Mouse (Mus musculus): Measurements from ENCODE around the gene Zswim3. TPM values are rescaled to one million over a fixed set of nuclear protein-coding genes. Genes with fewer than 3 reads are reported as not detected.
A peak's percentile ranks its signal among the peaks of the same experiment; 100 is the strongest.

Zswim3 gene
- polyA plus RNA-seq, 1 experiment from 2014 or later: 8.5 TPM

DNA sequence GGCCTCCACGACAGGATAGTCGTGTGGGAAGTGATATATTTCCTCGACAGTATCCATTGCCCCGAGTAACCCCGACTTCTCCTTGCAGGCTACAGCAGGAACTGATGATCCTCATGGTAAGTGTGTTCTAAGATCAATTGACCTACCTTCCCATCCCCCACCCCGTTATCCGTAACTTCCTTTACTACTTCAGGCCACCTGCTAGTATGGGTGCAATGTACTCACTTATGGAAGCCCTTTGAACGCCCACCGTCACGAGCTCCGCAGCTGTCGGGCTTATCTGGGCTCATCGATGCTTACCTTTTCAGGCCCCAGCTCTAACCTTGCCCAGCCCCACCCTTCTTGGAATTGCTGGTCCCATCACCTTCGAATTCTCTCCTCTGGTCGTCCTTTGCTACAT is 34.6 kb upstream of the Zswim3 start:
- Histone ChIP-seq H3K27me3 (no peaks in the 10 kb centered on the region), H3K9me3 (no peaks in the 10 kb centered on the region), H3K4me2 (peak overlapping the region; percentile 85), H3K9ac (replicated peaks) (peak overlapping the region; percentile 86), H3K36me3 (peaks cover 56% of the 10 kb centered on the region), H3K4me1 (replicated peaks) (peaks cover 23% of the 10 kb centered on the region), H3K27ac (0 out of 2 replicates have a peak overlapping the region, but pooled peaks have one; percentile 74), H3K4me3 (replicated peaks) (peak overlapping the region; percentile 87)
- WGBS: 3% methylated on average over 15 of the region's 15 CpGs
- ATAC-seq (ENCODE audit: insufficient number of reproducible peaks, insufficient read depth, low FRiP score, low TSS enrichment, low read depth): no peak

DNA sequence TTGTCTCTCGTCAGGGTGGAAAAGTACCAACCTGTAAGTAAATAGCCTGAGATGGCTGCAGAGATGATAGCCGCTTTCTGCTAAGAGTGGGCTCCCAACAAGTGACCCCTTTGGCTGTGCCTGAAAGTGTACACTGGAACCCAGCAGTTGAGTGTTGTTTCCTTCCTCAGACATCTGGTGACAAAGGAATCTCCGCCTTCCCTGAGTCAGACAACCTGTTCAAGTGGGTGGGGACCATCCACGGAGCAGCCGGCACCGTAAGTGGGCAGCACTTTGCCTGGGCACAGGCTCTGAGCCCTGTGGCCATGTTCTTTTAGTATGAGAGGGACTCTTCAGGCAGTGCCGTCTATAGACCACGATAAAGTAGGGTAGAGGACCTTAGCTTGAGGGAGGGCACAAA is 33.8 kb upstream of the Zswim3 start:
- H3K9ac ChIP-seq (replicated peaks): peak overlapping the region; percentile 86
- H3K4me1 ChIP-seq (replicated peaks): peaks cover 23% of the 10 kb centered on the region
- no peak overlapping the region for H3K27ac ChIP-seq
- peaks cover 48% of the 10 kb centered on the region for H3K36me3 ChIP-seq
- no peaks in the 10 kb centered on the region for H3K27me3 ChIP-seq
- WGBS: 86% methylated on average over 8 of the region's 8 CpGs
- H3K9me3 ChIP-seq: no peaks in the 10 kb centered on the region
- H3K4me2 ChIP-seq: peak overlapping the region; percentile 85
- no peak for ATAC-seq (ENCODE audit: insufficient number of reproducible peaks, insufficient read depth, low FRiP score, low TSS enrichment, low read depth)
- peak overlapping the region; percentile 87 for H3K4me3 ChIP-seq (replicated peaks)

DNA sequence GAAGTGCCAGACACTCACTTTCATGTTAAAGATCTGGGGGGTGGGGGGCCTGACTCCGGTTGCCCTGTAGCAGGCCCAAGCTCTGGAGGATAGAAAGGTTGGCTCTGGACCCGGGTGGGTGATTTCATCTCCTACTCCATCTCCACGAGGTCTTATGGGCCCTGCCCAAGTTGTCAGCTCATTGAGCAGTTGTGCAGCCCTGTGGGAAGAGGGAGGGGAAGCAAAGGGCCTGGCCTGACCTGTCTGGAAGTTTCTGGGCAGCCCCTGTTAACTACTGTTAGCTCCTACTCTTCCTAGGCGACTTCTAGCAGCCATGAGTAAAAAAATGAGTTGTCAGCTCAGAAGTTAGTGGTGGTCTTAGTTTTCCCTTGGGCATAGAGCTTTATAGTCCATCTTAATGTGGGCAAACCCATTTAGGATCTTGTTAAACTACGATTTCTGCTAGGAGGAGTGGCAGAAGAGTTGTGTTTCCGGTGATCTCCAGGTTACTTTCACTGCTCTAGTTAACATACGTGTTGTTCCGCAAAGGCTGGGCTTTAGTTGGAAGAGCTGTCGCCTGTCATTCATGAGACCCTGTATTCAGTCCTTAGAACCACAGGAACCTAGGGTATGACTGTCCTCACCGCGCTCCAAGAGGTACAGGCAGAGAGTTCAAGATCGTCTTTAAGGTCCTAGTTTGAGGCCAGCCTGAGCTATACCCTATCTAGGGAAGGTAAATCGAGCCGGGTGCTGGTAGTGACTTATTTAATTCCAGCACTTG is 31.5 kb upstream of the Zswim3 start:
- Histone ChIP-seq H3K36me3 (peaks cover 25% of the 10 kb centered on the region), H3K9me3 (no peaks in the 10 kb centered on the region), H3K4me1 (replicated peaks) (peaks cover 23% of the 10 kb centered on the region), H3K27me3 (0 out of 2 replicates have a peak, but pooled peaks cover 5% of the 10 kb centered on the region), H3K4me2 (no peak overlapping the region), H3K27ac (0 out of 2 replicates have a peak overlapping the region, but pooled peaks have one; percentile 7), H3K9ac (replicated peaks) (no peak overlapping the region), H3K4me3 (replicated peaks) (no peak overlapping the region)
- WGBS: 78% methylated on average over 14 of the region's 14 CpGs
- no peak for ATAC-seq (ENCODE audit: insufficient number of reproducible peaks, insufficient read depth, low FRiP score, low TSS enrichment, low read depth)

DNA sequence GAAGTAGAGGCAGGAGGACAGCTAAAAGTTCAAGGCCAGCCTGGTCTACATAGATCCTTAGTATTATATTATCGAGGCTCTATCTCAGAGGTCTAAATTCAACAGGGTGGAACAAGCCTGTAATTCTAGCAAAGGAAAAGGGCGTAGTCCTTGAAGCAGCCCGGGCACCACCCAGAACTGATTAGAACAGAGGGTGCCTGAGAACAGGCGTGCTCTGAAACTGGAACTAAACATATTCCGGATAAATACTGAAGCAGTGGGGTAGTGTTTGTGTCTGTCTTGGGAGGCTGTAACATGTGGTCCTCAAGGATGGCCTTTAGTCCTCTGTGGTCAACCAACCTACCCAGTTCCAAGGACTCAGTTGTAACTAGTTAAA is 30.9 kb upstream of the Zswim3 start:
- Histone ChIP-seq H3K4me2 (no peak overlapping the region), H3K9ac (replicated peaks) (no peak overlapping the region), H3K36me3 (peaks cover 24% of the 10 kb centered on the region), H3K4me1 (replicated peaks) (peaks cover 23% of the 10 kb centered on the region), H3K4me3 (replicated peaks) (no peak overlapping the region), H3K27me3 (0 out of 2 replicates have a peak, but pooled peaks cover 5% of the 10 kb centered on the region), H3K27ac (no peak overlapping the region), H3K9me3 (no peaks in the 10 kb centered on the region)
- WGBS: 88% methylated on average over 5 of the region's 5 CpGs
- ATAC-seq (ENCODE audit: insufficient number of reproducible peaks, insufficient read depth, low FRiP score, low TSS enrichment, low read depth): no peak

DNA sequence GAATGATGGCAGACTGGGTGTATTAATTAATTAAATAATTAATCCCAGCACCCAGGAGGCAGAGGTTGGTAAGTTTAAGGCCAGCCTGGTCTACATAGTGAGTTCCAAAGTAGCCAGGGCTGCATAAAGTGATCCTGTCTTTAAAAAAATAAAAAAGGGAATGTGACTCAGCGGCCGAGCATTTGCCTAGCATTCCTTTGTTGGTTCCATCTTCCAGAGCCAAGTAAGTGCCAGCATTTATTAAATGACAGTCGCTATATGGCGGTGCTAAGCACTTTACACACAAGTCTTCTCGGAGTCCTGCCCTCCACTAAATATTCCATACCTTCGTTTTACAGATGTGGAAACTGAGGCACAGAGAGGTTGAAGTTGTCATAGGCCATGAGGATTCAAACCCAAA is 28.8 kb upstream of the Zswim3 start:
- Histone ChIP-seq H3K36me3 (peaks cover 22% of the 10 kb centered on the region), H3K27ac (no peak overlapping the region), H3K9me3 (no peaks in the 10 kb centered on the region), H3K9ac (replicated peaks) (no peak overlapping the region), H3K4me3 (replicated peaks) (no peak overlapping the region), H3K4me2 (no peak overlapping the region), H3K27me3 (0 out of 2 replicates have a peak, but pooled peaks cover 5% of the 10 kb centered on the region), H3K4me1 (replicated peaks) (peaks cover 12% of the 10 kb centered on the region)
- ATAC-seq (ENCODE audit: insufficient number of reproducible peaks, insufficient read depth, low FRiP score, low TSS enrichment, low read depth): no peak
- WGBS: 90% methylated on average over 6 of the region's 6 CpGs

DNA sequence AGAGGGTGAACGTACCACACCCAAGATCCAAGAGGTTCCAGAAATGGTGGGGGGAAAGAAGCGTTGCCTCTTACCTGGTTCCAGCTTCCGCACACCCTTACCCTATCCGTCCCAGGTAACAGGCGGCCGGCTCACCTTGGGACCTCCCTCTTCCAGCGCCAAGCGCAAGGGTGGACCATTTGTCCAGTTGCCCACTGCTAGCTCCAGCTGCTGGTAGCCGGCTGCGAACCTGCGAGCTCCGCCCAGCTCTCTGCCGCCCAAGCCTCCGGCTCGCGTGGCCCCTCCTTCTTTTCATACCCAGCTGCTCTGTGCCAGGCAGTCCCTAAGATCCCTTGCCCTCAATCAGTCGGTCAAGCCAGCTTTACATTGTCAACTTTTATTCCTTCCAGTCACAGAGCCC is 28.1 kb upstream of the Zswim3 start:
- H3K4me2 ChIP-seq: no peak overlapping the region
- no peak overlapping the region for H3K27ac ChIP-seq
- 0 out of 2 replicates have a peak, but pooled peaks cover 6% of the 10 kb centered on the region for H3K27me3 ChIP-seq
- WGBS: 67% methylated on average over 17 of the region's 17 CpGs
- H3K4me3 ChIP-seq (replicated peaks): no peak overlapping the region
- H3K4me1 ChIP-seq (replicated peaks): peaks cover 6% of the 10 kb centered on the region
- no peaks in the 10 kb centered on the region for H3K9me3 ChIP-seq
- ATAC-seq (ENCODE audit: insufficient number of reproducible peaks, insufficient read depth, low FRiP score, low TSS enrichment, low read depth): no peak
- peaks cover 15% of the 10 kb centered on the region for H3K36me3 ChIP-seq
- H3K9ac ChIP-seq (replicated peaks): no peak overlapping the region

DNA sequence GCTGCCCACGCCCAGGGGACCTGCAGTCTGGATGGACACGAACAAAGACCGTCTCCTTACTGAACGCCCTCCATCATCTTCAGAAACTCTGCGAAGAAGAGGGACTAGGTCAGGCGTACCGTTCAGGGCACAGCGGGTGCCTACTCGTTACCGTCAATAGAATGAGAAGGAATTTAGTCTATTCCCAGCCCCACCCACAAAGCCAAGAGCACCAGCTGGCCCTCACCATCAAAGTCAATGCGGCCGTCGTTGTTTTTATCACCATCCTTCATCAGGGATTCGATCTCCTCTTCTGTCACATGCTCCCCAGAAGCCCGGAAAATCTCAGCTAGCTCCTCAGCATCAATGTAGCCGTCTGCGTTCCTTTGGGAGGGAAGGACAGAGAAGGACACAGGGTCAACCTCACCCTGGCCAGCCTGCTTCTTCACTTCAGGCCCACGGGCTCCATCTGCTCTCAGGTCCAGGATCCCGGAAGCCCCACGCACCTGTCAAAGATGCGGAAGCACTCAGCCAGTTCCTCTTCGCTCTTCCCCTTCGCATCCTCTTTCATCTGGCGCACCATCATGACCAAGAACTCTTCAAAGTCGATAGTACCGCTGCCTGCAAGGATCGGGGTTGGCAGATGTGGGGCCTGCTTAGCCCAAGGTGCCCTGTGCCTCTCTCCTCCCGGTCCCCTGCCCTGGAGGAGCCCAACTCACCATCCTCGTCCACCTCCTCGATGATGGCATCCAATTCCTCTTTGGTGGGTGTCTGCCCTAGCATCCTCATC is 27.5 kb upstream of the Zswim3 start:
- Histone ChIP-seq H3K36me3 (peaks cover 9% of the 10 kb centered on the region; the same call in 1 of the 2 replicates), H3K4me3 (replicated peaks) (no peak overlapping the region), H3K9ac (replicated peaks) (no peak overlapping the region), H3K4me1 (replicated peaks) (no peaks in the 10 kb centered on the region), H3K27me3 (0 out of 2 replicates have a peak, but pooled peaks cover 8% of the 10 kb centered on the region), H3K9me3 (no peaks in the 10 kb centered on the region), H3K4me2 (no peak overlapping the region), H3K27ac (no peak overlapping the region)
- WGBS: 84% methylated on average over 30 of the region's 30 CpGs
- no peak for ATAC-seq (ENCODE audit: insufficient number of reproducible peaks, insufficient read depth, low FRiP score, low TSS enrichment, low read depth)

DNA sequence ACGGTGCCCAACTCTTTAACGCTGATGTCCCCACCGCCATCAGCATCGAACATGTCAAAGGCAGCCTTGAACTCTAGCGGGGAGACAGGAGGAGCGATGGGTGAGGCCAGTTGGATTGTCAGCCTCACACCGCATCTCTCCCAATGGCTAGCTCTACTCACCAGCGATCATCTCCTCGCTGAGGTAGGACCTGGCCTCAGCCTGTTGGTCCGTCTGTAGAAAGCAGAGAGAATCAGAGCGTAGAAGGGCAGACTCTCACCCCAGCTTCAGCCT is 26.9 kb upstream of the Zswim3 start:
- Histone ChIP-seq H3K9ac (replicated peaks) (no peak overlapping the region), H3K4me1 (replicated peaks) (no peaks in the 10 kb centered on the region), H3K4me3 (replicated peaks) (no peak overlapping the region), H3K27me3 (0 out of 2 replicates have a peak, but pooled peaks cover 8% of the 10 kb centered on the region), H3K27ac (no peak overlapping the region), H3K36me3 (peaks cover 4% of the 10 kb centered on the region; the same call in 1 of the 2 replicates), H3K4me2 (no peak overlapping the region), H3K9me3 (no peaks in the 10 kb centered on the region)
- 92% methylated on average over 11 of the region's 11 CpGs for WGBS
- no peak for ATAC-seq (ENCODE audit: insufficient number of reproducible peaks, insufficient read depth, low FRiP score, low TSS enrichment, low read depth)

DNA sequence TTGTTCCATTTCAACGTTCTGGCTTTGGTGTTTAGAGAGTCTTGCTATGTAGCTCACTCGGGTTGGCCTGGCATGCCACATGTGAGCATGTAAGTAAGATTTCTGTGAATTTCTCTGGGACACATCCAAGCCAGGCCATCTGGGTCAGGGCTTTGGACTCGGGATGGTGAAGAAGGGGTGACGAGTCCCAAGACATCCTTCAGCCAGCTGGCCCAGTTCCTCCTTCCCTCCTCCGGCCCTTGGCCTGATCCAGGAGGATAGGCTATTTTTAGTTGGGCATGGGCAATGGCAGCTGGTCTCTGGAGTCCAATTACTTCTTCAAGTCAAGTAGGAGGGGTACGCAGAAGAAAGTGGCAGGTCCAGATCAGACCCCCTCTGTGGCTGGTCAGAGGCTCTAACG is 26.1 kb upstream of the Zswim3 start:
- Histone ChIP-seq H3K27me3 (0 out of 2 replicates have a peak, but pooled peaks cover 8% of the 10 kb centered on the region), H3K36me3 (no peaks in the 10 kb centered on the region), H3K27ac (no peak overlapping the region), H3K4me2 (no peak overlapping the region), H3K4me3 (replicated peaks) (no peak overlapping the region), H3K9me3 (no peaks in the 10 kb centered on the region), H3K4me1 (replicated peaks) (no peaks in the 10 kb centered on the region), H3K9ac (replicated peaks) (no peak overlapping the region)
- WGBS: 82% methylated on average over 7 of the region's 7 CpGs
- no peak for ATAC-seq (ENCODE audit: insufficient number of reproducible peaks, insufficient read depth, low FRiP score, low TSS enrichment, low read depth)

DNA sequence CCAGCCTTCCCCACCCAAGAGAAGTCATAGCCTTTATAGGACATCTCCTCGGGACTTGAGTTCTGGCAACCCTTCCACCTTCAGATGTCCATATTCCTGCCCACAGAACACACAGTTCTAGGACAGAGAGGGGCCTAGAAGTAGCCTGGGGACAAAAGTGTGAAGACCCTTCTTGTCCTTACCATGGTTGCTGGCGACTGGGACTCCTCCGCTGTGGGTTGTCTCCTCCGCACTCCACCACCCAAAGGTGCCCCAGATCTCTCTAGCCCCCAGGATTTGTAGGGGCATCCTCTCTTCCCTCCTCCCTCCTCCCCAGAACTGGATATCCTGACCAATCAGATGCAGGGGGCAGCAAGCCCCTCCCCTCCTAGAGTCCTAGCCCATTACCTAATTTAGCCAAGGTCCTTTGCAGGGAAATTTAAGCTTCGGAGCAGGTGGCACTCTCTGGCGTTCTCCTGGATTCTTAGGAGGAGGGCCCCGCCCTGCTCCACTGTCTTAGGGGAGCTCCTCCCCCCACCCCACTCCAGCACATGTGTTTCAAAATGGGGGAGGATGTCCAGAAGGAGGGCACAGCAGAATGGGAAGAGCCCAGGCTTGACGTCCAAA is 25.3 kb upstream of the Zswim3 start, which contains the start of gene Tnnc2:
Tnnc2 (minus strand) TSS at position 487 of the 606 bp plus-strand sequence.
- H3K4me3 ChIP-seq (replicated peaks): no peak within 1 kb of the TSS
- no peak within 1 kb of the TSS for H3K9ac ChIP-seq (replicated peaks)
- peaks cover 1% of the 10 kb centered on the region; the same call in 1 of the 2 replicates for H3K4me1 ChIP-seq (replicated peaks)
- no peaks in the 10 kb centered on the region for H3K9me3 ChIP-seq
- H3K4me2 ChIP-seq: no peak within 1 kb of the TSS
- no peaks in the 10 kb centered on the region for H3K36me3 ChIP-seq
- 0 out of 2 replicates have a peak, but pooled peaks cover 8% of the 10 kb centered on the region for H3K27me3 ChIP-seq
- ATAC-seq (ENCODE audit: insufficient number of reproducible peaks, insufficient read depth, low FRiP score, low TSS enrichment, low read depth): no peak
- 66% methylated on average over 8 of the region's 8 CpGs for WGBS
- no peak within 1 kb of the TSS for H3K27ac ChIP-seq

DNA sequence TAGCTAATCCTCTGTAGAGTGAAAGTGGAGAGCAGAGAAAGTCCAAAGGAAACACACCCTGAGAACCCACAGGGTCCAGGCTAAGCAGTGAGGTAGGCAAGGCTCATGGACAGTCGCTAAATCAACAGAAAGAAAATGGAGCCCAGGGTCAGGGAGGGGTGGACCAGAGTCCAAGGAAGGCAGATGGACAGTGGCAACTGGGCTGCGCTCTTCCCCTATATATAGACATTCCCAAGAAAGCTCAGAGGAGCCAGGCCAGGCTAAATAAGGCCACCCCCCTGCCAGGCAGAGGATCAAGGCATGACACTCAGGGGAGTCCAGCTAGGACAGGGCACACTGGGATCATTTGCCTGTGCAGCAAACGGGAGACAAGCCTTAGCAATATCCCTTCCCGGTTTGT is 23.0 kb upstream of the Zswim3 start:
- Histone ChIP-seq H3K36me3 (no peaks in the 10 kb centered on the region), H3K9ac (replicated peaks) (no peak overlapping the region), H3K27ac (no peak overlapping the region), H3K9me3 (no peaks in the 10 kb centered on the region), H3K27me3 (0 out of 2 replicates have a peak, but pooled peaks cover 6% of the 10 kb centered on the region), H3K4me1 (replicated peaks) (peaks cover 8% of the 10 kb centered on the region), H3K4me3 (replicated peaks) (no peak overlapping the region), H3K4me2 (no peak overlapping the region)
- 73% methylated on average over 4 of the region's 4 CpGs for WGBS
- no peak for ATAC-seq (ENCODE audit: insufficient number of reproducible peaks, insufficient read depth, low FRiP score, low TSS enrichment, low read depth)

Measured in limb, embryonic 12.5 days (tissue).